Mouse (Mus musculus) frontal cortex, postnatal 25 days (tissue): ENCODE data around the gene Lrrc63.
"Not testable (repeated sequence)": the region's sequence is repeated elsewhere in the genome, so short reads cannot be mapped to it uniquely, and the experiment has no call there.

Experiments used
- DNase-seq, 2 experiments: peaks; one replicate each; pipeline ENCODE4 v3.0.0; 2022; ENCODE audit warnings: low spot score in 2 of 2

The Lrrc63 gene

DNA sequence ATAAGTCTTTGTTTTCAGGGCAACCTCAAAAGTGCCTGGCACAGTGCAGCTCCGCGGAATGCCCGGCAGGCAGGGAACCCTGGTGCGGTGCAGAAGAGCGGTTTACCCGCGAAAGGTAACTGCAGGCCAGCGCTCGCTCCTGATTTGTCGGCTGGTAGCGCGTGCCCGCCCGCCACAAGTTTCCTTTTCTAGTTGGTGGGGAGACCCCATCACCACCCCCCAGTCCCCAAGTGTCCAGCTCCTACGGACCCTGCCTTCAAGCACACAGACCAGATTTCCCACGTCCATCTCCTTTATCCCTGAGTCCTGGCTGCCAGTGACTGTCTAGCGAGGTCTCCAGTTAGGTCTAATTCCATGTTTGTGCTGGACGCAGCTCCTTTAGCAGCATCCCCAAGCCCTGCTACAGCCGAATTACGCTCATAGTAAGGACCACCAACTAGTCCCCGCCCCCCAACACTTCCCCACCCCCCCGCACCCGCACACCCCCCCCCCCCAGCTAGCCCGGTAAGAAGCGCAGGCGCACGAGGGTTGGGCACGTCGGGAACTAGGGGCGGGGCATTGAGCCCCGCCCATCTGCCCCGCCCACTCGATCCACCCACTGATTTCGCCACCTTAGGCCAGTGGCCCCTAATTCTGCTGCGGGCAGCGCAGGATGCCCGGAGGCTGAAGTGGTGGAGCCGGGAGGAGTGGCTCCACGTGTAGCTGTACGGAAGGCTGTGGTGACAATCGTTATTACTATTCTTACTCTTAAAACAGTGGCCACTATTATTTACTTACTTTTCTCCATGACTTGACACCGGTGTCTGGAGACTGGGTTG is at the start of gene Lrrc63, which contains the start of gene Lcp1:
Gene Lrrc63, minus strand, starts transcription at position 381 of the 818 bp plus-strand sequence.
Gene Lcp1, plus strand, starts transcription at position 601 of the 818 bp plus-strand sequence.
- peak; percentile 18 to 22 for DNase-seq

DNA sequence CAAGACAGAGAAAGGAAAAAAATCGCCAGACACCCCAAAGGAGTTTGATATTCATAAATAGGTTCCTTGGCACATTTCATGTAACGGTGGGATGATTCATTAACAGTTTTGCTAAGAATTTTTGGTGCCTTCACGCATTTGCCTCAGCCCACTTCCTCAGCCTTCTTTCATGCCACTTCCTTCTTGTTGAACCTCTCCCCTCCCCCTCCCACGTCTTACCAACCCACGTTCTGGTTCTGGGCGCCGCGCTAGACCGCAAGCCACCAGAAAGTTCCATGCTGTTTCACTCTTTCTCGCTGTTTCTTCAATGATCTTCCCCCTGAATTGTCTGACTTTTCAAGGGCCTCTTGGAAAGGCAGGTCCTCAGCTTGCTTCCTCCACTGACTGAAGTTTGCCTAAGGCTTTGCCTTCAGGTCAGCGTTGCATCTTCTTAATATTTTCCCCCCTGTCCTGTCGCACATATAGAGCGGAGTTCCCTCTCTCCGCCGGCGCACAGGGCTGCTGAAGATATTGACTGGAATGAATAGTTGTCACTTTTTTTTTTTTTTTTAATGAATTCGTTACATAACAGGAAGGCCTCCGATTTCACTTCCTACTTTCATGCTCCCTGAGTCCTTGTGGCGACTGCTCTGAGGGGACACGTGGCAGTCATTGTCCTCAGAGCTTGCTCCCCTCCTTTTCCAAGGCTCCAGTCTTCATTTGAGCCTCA is 48.7 kb upstream of the Lrrc63 start:
- no peak for DNase-seq

DNA sequence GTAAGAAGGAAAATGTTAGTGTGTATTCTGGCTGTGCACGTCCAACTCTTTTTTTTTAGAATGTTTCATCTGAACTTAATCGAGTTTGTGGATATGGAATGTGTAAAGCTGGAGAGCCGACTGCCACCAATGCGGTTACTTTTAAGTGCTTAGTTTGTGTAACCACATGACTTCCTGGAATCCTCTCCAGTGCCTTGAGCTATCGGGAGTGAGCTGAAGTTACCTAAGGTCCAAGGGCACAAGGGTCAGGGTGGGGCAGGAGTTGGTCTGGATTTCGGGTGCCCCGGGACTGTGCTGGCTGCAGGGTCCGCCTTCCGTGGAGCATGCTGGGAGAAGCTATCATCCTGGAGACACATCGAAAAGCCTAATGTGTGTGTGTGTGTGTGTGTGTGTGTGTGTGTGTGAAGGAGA is 48.1 kb upstream of the Lrrc63 start:
- DNase-seq, result no peak

DNA sequence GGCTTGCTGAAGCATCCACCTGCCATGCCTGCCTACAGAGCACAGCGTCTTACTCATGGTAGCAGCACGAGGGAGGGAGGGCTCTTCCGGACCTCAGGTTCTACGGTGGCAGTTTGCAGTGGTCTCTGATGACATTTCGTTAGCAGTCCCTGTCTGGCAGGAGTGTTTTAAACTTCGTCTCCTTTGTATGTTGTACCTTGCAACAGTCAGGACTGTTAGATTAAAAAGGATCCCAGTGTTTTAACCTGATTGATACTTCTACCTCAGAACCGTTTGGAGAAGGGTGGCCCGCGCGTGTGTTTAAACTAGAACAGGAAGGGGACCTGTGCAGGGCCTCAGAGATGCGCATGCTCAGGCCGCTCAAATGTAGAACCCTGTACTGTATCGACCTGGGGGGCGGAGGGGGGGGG is 47.7 kb upstream of the Lrrc63 start:
- no peak for DNase-seq

DNA sequence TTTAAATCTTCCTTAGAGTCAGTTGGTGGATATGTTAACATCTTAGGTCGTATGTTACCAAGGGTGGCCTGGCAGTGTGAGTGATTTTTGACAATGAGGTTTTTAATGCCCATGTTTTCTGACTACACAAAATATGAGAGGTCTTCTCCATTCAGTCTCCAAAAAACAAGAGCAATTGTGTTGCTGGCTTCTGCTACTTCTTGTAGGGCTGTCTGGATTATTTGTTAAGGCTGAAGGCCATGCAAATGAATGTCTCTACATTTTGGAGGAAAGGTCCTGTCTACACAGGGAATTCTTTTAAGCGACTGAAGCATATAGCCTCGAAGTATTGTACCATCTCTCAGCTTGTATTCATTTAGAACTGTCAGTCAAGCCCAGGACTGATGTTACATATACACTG is 46.7 kb upstream of the Lrrc63 start:
- DNase-seq, result no peak

DNA sequence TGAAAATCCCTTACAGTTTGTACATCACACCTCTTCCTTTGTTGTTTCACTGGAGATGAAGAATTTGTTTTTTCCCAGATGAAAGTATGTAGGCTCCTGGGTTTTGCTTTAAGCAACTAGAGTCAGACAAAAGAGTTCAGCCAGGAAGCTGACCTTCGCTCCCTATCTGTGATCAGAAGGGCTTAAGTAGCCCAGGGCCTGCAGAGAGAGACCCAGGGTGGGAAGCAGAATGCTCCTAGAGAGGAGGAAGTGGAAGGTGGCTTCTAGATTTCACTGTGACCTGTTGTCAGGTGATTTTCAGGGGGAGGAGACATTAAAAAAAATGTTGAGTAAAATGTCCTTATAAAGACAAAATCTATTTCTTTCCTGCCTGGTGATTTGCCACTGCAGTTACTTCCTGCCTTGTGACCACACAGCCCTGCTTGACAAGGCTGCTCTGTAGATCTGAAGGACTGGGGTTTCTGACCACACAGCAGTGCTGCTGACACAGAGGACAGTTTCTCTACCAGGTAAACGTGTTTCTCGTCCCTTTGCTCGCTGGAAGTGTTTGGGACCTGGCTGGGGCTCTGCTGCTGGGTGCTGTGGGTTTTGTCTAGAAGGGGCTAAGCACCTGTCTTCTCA is 45.9 kb upstream of the Lrrc63 start:
- no peak for DNase-seq

DNA sequence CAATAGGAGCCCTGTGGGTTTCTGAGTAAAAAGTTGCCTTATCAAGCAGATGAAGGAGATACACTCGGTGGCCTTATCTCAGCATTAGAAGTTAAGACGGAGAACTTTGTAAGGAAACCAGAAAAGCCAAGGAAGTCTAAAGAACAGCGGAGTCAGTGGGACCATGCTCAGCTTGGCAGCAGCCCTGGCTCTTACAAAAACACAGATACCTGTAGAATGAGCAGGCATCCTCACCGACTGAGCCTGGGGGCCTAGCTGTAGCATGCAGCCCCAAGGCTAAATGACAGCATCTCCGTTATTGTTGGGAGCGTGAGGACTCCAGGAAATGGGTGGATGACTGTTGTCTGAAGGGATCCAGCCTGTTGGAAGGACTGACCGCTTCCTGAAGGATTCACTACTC is 45.1 kb upstream of the Lrrc63 start:
- DNase-seq, result no peak

DNA sequence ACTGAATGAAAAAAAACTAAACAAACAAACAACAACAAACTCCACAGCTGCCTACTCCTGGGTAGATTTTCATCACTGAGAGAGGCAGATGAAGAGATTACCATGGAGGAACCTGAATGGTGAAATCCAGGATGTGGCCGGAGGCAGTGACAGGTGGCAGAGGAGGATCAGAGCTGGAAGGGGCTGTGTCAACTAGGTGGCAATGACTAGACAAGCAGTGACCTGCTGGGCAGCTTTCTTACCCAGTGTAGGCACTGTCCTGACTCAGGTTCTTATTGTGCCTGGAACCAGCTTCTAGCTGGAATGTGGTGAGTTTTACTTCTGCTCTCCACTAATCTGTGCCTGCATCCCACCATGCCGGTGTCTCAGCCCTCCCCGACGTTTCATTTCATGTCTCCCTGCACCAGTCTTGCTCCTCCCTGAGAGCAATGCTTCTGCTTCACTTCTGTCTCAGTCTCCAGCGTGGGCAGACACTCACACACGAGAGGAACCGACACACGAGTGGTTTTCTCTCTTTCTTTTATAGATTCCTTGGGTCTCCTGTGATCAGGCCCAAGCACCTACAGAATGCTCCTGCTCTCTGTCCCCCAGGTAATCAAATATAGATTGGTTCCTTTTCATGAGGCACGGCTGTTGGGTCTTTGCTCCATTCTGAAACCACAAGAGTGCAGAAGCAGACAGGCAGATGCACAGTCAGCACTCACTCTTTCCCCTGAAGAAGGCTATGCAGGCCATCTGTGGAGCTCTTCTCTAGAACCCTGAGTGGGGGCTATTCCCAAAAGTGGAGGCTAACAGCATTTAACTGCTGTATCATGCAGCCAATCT is 44.3 kb upstream of the Lrrc63 start:
- no peak for DNase-seq

DNA sequence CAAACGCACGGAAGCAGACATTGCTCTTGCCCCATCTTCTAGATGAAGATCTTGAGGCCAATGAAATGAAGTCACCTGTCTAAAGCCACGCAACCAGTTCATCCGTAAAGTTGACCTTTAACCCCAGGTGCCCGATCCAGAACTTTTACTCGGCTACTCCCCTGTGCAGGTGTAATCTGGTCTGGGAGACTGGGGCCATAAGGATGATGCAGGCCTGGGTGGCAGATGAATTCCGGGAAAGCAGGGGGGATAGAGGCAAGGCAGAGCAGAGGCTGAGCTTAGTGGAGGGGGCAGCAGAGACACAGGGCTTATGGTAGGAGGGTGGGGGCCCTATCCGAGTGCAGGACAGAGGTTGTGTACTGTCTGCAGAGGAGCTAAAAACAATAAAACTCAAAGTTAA is 43.6 kb upstream of the Lrrc63 start:
- DNase-seq, result no peak

DNA sequence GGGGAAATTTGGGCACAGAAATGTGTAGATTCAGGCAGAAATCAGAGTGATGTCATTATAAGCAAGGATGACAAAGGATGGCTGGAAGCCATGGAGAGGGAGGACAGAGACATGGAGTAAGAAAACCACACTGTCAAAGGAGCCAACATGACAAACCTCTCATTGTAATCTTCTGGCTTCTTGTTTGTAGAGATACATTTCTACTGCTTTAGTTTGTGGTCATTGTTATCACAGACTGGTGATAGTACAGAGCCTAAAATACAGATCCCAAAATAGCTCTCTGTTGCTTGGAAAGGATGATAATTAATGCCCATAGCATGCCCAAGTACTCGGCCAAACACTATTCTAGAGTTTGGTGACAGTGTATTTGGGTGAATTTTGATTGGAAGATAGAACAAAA is 39.9 kb upstream of the Lrrc63 start:
- DNase-seq, result no peak

DNA sequence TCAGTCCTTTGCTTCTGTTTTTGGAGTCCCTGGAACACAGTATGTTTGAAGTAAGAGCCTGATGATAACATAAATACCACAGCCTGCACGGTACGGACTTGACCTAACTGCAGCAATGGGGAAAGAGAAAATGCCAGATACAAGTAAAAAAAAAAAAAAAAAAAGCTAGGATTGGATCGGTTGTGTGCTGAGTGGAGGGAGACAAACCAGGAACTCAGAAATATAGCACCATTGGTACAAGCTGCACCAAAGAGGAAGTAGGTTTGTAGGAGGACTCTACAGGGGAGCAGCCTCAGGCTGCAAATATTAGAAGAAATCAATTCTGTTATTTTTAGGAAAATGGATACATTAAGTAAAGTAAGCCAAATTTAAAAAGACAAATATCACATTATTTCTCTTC is 37.8 kb upstream of the Lrrc63 start:
- no peak for DNase-seq

DNA sequence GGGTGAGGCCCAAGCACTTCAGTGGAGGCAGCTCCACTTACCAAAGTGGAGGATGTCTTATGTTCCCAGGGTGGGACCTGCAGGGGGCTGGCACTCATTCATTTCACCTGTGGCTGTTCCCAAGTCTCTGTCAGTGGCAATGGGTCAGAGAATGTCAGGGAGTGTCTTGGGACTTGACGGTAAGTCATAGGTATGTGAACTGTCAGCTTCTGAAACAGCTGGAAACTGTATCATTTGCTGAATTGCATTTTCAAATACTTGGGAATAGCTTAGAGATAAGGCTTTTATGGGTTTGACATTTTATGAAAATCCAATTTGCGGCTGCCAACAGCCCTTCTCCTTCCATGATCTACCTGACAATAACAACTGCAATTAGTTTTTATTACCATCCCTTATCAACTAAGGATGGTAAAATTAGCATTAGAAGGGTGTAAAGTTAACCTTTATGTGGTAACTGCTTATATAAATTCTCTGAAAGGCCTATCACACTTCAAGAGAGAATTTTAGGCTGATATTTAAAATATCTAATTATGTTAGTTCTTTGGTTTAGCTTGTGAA is 35.0 kb upstream of the Lrrc63 start:
- DNase-seq, result no peak

DNA sequence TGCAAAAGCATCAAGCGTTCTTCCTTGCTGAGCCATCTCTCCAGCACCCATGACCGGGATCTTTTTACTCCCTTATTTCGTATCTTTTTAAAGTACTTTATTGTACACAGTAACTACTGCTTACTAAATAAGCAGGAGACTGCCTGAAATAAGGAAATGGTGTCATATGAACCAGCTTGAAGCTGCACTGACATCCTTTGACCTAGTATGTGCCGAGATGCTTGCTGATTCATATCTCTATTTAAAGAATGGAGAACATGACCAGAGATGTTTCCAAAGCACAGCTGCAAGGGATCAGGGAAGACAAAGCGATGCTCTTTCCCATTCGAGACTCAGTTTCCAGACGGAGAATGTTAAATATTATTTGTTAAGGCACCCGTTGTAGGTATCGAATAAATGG is 33.7 kb upstream of the Lrrc63 start:
- DNase-seq, result no peak

DNA sequence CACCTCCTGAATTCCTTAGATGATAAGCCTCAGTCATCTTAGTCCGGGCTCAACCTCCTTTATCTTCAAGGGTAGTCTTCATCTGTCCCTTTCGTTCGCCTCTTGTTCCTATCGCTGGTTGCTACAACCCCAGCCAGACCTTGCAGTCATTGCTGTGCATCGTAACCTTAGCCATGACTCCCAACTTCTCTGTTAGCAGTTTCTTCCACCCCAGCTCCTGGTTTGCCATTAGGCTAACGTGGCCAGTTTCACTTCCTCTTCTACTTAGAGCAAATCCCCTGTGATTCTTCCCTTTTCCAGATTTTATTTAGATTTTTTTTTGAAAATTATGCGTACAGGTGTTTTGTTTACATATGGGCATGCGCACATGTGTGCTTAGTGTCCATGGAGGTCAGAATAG is 33.2 kb upstream of the Lrrc63 start:
- DNase-seq, result no peak

DNA sequence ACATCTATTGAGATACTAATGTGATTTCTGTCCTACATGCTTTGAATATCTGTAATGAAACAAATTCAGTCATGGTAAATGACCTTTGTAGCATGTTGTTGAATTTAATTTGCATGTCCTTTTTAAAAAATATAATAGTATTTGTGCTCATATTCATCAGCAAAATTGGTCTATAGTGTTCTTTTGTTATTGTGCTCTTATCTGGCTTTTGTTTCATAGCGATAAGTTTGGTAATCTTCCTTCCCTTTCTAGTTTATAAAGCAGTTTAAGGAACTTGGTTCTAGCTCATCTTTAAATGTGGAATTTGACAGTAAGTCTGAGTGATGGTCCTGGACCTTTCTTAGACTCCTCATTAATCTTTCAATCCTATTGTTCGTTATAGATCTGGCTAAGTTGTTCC is 28.7 kb upstream of the Lrrc63 start:
- no peak for DNase-seq

DNA sequence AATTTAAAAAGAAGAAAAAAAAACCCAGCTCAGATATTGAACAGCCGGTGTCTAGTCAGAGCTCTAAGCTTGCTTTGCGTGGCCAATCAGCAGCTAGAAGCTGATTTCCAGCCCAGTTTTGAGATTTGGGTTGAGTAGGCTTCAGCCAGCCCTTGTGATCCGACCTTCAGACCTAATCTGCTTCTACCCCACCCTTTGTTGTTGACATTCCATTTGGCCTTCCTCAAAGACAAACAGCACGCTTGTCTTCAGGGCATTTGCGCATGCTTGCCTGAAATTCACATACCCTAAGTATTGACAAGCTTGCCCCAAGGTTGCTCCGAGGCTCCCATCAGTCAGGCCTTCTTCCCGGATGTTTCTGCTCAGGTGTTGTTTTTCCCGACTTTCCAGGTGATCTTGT is 23.8 kb upstream of the Lrrc63 start:
- DNase-seq, result no peak

DNA sequence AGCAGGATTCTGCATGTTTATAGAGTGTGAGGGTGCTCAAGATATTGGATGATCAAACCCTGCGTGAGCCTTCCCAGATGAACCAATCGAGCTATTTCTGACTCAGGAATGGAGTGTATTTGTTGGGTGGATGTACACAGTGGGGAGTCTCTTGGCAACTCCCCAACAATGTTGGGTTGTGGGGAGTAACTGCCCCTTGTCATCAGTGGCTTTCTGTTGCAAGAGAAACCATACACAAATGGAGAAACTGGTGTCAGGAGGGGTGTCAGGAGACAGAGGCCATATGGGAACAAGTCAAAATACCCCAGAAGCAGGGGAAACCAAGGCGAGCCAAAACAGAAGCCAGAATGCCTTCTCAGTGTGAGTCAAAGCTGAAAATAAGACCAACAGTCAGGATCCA is 20.5 kb upstream of the Lrrc63 start:
- DNase-seq, result no peak

DNA sequence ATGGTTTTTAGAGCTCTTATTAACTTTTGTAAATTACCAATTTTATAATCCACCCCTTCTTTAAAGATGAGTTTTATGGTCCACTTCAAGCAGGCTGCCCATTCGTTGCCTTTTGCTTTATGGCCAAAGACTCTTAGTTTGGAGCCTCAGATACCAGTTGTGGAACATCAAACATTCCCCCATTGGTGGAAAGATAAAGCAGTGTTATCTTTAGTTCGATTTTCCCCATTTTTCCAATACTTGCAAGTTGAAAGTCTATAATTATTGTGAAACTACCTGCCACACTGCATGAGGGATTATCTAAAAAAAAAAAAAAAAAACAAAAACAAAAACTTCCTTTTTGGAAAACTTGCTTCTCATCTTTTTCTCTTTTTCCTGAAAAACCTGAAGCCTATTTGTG is 20.0 kb upstream of the Lrrc63 start:
- DNase-seq, result no peak

DNA sequence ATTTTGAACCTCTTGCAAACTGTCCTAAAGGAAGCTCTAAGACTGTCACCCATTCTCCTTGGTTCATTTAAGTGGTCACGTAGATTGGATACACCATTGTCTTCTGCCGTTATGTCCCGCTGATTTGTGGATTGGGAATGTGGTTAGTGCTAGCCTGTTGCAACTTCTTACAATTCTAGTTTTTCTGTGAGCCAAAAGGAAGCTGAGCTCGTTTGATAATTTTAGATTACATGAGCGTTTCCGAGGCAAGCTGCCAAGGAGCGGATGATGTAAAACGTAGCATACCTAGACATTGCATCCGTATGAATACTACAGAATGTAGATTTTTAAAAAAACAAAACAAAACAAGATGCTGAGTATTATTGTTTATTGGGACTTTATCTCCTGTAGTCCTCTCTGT is 17.5 kb upstream of the Lrrc63 start:
- DNase-seq, result no peak

DNA sequence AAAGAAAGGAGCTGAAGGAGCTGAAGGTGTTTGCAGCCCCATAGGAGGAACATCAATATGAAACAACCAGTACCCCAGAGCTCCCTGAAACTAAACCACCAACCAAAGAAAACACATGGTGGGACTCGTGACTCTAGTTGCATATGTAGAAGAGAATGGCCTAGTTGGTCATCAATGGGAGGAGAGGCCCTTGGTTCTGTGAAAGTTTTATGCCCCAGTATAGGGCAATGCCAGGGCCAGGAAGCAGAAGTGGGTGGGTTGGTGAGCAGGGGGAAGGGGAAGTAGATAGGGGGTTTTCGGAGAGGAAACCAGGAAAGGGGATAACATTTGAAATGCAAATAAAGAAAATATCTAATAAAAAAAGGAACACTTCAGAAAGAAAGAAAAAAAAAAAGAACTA is 17.0 kb upstream of the Lrrc63 start:
- DNase-seq, result not testable (repeated sequence)

DNA sequence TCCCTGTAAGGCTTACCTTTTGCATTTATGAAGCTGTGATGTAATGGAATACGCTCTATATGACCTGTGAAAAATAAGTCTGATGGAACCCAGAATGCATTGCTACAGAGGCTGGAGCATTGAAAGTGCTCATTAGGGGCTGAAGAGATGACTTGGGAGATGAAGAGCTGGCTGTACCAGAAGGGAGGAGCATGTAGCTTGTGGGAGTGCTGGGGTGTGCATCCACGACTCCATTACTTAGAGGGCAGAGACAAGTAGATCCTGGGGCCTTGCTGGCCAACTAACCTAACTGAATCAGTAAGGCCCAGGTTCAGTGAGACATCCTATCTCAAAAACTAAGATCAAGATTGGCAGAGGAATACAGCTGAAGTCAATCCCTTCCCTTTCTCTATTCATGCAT is 8.5 kb upstream of the Lrrc63 start:
- no peak for DNase-seq

DNA sequence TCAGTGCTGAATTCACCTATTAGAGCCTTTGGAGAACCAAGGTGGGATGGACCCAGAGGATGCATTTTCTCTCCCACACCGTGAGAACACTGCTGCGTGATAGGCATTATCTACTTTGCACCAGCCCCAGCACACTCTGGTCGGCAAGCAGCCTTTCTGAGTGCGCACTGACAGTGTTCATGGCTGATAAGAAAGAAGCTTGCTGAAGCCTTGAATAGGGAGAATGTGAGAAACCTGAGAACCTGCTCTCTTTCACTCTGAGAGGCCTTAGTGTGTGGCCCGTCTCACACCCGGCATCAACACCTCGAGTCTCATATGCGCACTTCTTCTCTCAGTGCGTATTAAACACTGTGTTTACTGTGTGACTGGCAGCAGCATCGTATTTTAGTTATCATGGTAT is 7.8 kb upstream of the Lrrc63 start:
- no peak for DNase-seq
